Mouse (Mus musculus) MEL (cell line): ENCODE data around the gene Rtn1. TPM values are rescaled to one million over a fixed set of nuclear protein-coding genes. Genes with fewer than 3 reads are reported as not detected.

ENCODE experiments used
- DNase-seq: peaks from one replicate; pipeline ENCODE4 v3.0.0; 2011; ENCODE audit warnings: low read depth, low spot score
- H3K27ac ChIP-seq: 2 replicates; pipeline ENCODE4 v1.5.1; 2012; ENCODE audit warnings: low read depth, mild to moderate bottlenecking, control low read depth, low read length, moderate library complexity; ENCODE audit not compliant: control insufficient read depth
- H3K27me3 ChIP-seq, 2 experiments: fragments of 150-350 bp in 1 of 2; sonication (generic) in 1 of 2; 2 replicates each; pipeline ENCODE4 v1.6.1; 2012; ENCODE audit warnings: low read length in 2 of 2, mild to moderate bottlenecking in 2 of 2, improper control_type of control experiment in 1 of 2, moderate library complexity in 1 of 2; ENCODE audit not compliant: insufficient read depth in 2 of 2, control insufficient read depth in 1 of 2
- H3K36me3 ChIP-seq, 2 experiments: 2 replicates each; pipeline ENCODE4 v1.6.1; 2012 to 2014; ENCODE audit warnings: low read length in 2 of 2, improper control_type of control experiment in 1 of 2, inconsistent platforms in 1 of 2, mild to moderate bottlenecking in 1 of 2; ENCODE audit not compliant: insufficient read depth in 2 of 2, control insufficient read depth in 1 of 2
- H3K4me1 ChIP-seq, 2 experiments: fragments of 150-350 bp in 1 of 2; sonication (generic) in 1 of 2; 2 replicates each; pipeline ENCODE4 v1.6.1; 2012; ENCODE audit warnings: low read length in 2 of 2, improper control_type of control experiment in 1 of 2, mild to moderate bottlenecking in 1 of 2; ENCODE audit not compliant: insufficient read depth in 2 of 2, control insufficient read depth in 1 of 2
- H3K4me3 ChIP-seq, 2 experiments: fragments of 150-350 bp in 1 of 2; sonication (generic) in 1 of 2; 2 replicates each; pipeline ENCODE4 v1.5.1; 2012; ENCODE audit warnings: low read depth in 2 of 2, low read length in 2 of 2, mild to moderate bottlenecking in 2 of 2, moderate library complexity in 2 of 2, control low read depth in 1 of 2, improper control_type of control experiment in 1 of 2; ENCODE audit not compliant: control insufficient read depth in 1 of 2, insufficient read depth in 1 of 2
- H3K79me2 ChIP-seq: 2 replicates; pipeline ENCODE4 v1.6.1; 2012; ENCODE audit warnings: mild to moderate bottlenecking, low read length, moderate library complexity; ENCODE audit not compliant: control insufficient read depth, poor library complexity, insufficient read depth
- H3K9ac ChIP-seq: 2 replicates; pipeline ENCODE4 v1.6.1; 2012; ENCODE audit warnings: low read depth, mild to moderate bottlenecking, control low read depth, low read length, moderate library complexity; ENCODE audit not compliant: control insufficient read depth, poor library complexity, severe bottlenecking
- H3K9me3 ChIP-seq: fragments of 150-350 bp; sonication (generic); replicated peaks from 2 replicates; pipeline ENCODE4 v1.6.1; 2012; ENCODE audit warnings: mild to moderate bottlenecking, low read length, improper control_type of control experiment, moderate library complexity; ENCODE audit not compliant: insufficient read depth
- BHLHE40 ChIP-seq: IDR thresholded peaks from 2 replicates; pipeline ENCODE4 v1.6.1; 2012; ENCODE audit warnings: low read depth, mild to moderate bottlenecking, inconsistent platforms, low read length, improper control_type of control experiment, borderline replicate concordance
- CTCF ChIP-seq, 3 experiments: IDR thresholded peaks in 2 of 3; conservative IDR thresholded peaks in 1 of 3; 2 replicates each; pipeline ENCODE4 v1.5.1; 2011 to 2012; ENCODE audit warnings: low read length in 3 of 3, low read depth in 2 of 3, mild to moderate bottlenecking in 2 of 3, improper control_type of control experiment in 1 of 3, inconsistent platforms in 1 of 3, mixed read lengths in 1 of 3, moderate library complexity in 1 of 3; ENCODE audit not compliant: control insufficient read depth in 1 of 3, insufficient read depth in 1 of 3, poor library complexity in 1 of 3, severe bottlenecking in 1 of 3
- E2F4 ChIP-seq: IDR thresholded peaks from 2 replicates; pipeline ENCODE4 v1.6.1; 2011; ENCODE audit warnings: low read depth, low read length, improper control_type of control experiment, borderline replicate concordance
- ELF1 ChIP-seq: IDR thresholded peaks from 2 replicates; pipeline ENCODE4 v1.6.1; 2014; ENCODE audit warnings: low read depth, mild to moderate bottlenecking, inconsistent platforms, low read length, improper control_type of control experiment, moderate library complexity
- EP300 ChIP-seq, 2 experiments: IDR thresholded peaks; 2 replicates each; pipeline ENCODE4 v1.6.1; 2011; ENCODE audit warnings: improper control_type of control experiment in 2 of 2, low read length in 2 of 2, low read depth in 1 of 2, mild to moderate bottlenecking in 1 of 2
- ETS1 ChIP-seq: IDR thresholded peaks from 2 replicates; pipeline ENCODE4 v1.6.1; 2012; ENCODE audit warnings: low read depth, mild to moderate bottlenecking, inconsistent platforms, low read length, improper control_type of control experiment, moderate library complexity
- GABPA ChIP-seq: IDR thresholded peaks from 2 replicates; pipeline ENCODE4 v1.6.1; 2012; ENCODE audit warnings: low read depth, mild to moderate bottlenecking, inconsistent platforms, low read length, improper control_type of control experiment, moderate library complexity
- GATA1 ChIP-seq: IDR thresholded peaks from 2 replicates; pipeline ENCODE4 v1.6.1; 2011; ENCODE audit warnings: low read depth, low read length, improper control_type of control experiment
- HCFC1 ChIP-seq: IDR thresholded peaks from 2 replicates; pipeline ENCODE4 v1.6.1; 2012; ENCODE audit warnings: low read depth, mild to moderate bottlenecking, inconsistent platforms, low read length, improper control_type of control experiment, moderate library complexity
- JUND ChIP-seq: IDR thresholded peaks from 2 replicates; pipeline ENCODE4 v1.6.1; 2011; ENCODE audit warnings: low read depth, mild to moderate bottlenecking, improper control_type of control experiment, low read length
- MAFK ChIP-seq: IDR thresholded peaks from 2 replicates; pipeline ENCODE4 v1.6.1; 2011; ENCODE audit warnings: low read depth, mild to moderate bottlenecking, low read length, improper control_type of control experiment, borderline replicate concordance
- MEF2A ChIP-seq: IDR thresholded peaks from 2 replicates; pipeline ENCODE4 v1.6.1; 2014; ENCODE audit warnings: low read depth, mild to moderate bottlenecking, inconsistent platforms, low read length, improper control_type of control experiment; ENCODE audit not compliant: poor library complexity, insufficient replicate concordance, severe bottlenecking; ENCODE audit errors: extremely low read depth
- MYC ChIP-seq: IDR thresholded peaks from 2 replicates; pipeline ENCODE4 v1.6.1; 2011; ENCODE audit warnings: low read depth, mild to moderate bottlenecking, low read length, improper control_type of control experiment, moderate library complexity
- NRF1 ChIP-seq: IDR thresholded peaks from 2 replicates; pipeline ENCODE4 v1.6.1; 2014; ENCODE audit warnings: low read depth, mild to moderate bottlenecking, inconsistent platforms, low read length, improper control_type of control experiment, moderate library complexity; ENCODE audit not compliant: poor library complexity, insufficient read depth, severe bottlenecking
- POLR2A ChIP-seq, 2 experiments: IDR thresholded peaks; 2 replicates each; pipeline ENCODE4 v1.6.1; 2011 to 2012; ENCODE audit warnings: low read length in 2 of 2, mild to moderate bottlenecking in 2 of 2, control low read depth in 1 of 2, improper control_type of control experiment in 1 of 2, low read depth in 1 of 2, moderate library complexity in 1 of 2; ENCODE audit not compliant: control insufficient read depth in 1 of 2, insufficient read depth in 1 of 2, poor library complexity in 1 of 2
- RAD21 ChIP-seq: IDR thresholded peaks from 2 replicates; pipeline ENCODE4 v1.6.1; 2011; ENCODE audit warnings: mild to moderate bottlenecking, low read depth, low read length, improper control_type of control experiment
- SIN3A ChIP-seq: IDR thresholded peaks from 2 replicates; pipeline ENCODE4 v1.6.1; 2012; ENCODE audit warnings: low read length, improper control_type of control experiment, inconsistent platforms
- TAL1 ChIP-seq: IDR thresholded peaks from 2 replicates; pipeline ENCODE4 v1.6.1; 2012; ENCODE audit warnings: mild to moderate bottlenecking, inconsistent platforms, low read length, moderate library complexity, mixed read lengths
- TBP ChIP-seq: IDR thresholded peaks from 2 replicates; pipeline ENCODE4 v1.8.0; 2011; ENCODE audit warnings: low read depth, low read length, improper control_type of control experiment
- TCF12 ChIP-seq: IDR thresholded peaks from 2 replicates; pipeline ENCODE4 v1.6.1; 2014; ENCODE audit warnings: low read depth, mild to moderate bottlenecking, inconsistent platforms, low read length, improper control_type of control experiment, moderate library complexity
- USF1 ChIP-seq: IDR thresholded peaks from 2 replicates; pipeline ENCODE4 v1.6.1; 2014; ENCODE audit warnings: low read depth, mild to moderate bottlenecking, inconsistent platforms, low read length, improper control_type of control experiment, moderate library complexity
- USF2 ChIP-seq, 2 experiments: IDR thresholded peaks; 2 replicates each; pipeline ENCODE4 v1.6.1; 2011 to 2012; ENCODE audit warnings: improper control_type of control experiment in 2 of 2, low read length in 2 of 2, borderline replicate concordance in 1 of 2, inconsistent platforms in 1 of 2, low read depth in 1 of 2, mild to moderate bottlenecking in 1 of 2; ENCODE audit not compliant: insufficient read depth in 1 of 2
- ZC3H11A ChIP-seq: IDR thresholded peaks from 2 replicates; pipeline ENCODE4 v1.6.1; 2012; ENCODE audit warnings: low read depth, mild to moderate bottlenecking, inconsistent platforms, low read length, improper control_type of control experiment
- polyA plus RNA-seq, 2 experiments: library from polyadenylated mRNA; stranded (reverse) in 1 of 2; unstranded in 1 of 2; fragments of >175 nt in 1 of 2; fragments of >200 nt in 1 of 2; gene quantifications; 2 replicates each; pipeline versions ENCODE4 v1.2.1 to v1.2.4; 2012; ENCODE audit warnings: low replicate concordance in 2 of 2, low read depth in 1 of 2; ENCODE audit not compliant: insufficient read length in 2 of 2, insufficient read depth in 1 of 2, missing spikeins in 1 of 2
- total RNA-seq: library from RNA; depleted of rRNA; stranded (reverse); fragments of 300-350 nt; gene quantifications from 2 replicates; pipeline ENCODE4 v1.2.3, GENCODE M21; 2012

Rtn1 gene
- total and polyA plus RNA-seq, 3 experiments, result not detected

DNA sequence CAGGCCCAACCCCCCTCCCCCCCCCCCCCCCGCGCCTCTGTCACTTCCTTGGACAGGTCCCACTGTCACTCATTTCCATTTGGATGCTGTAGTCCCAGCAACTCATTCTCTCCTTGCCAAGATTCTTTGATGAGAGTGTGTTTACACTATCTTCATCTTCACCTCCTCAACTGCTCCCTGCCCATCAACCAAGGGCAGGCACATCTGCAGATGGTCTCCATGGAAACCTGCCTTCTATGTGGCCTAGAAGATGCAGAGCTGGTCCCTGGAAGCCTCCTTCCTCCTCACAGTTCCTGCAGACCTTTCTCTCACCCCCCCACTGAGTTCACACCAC, 42.8 kb downstream of the Rtn1 start:
- Histone ChIP-seq H3K27ac (no peak overlapping the region), H3K79me2 (no peaks in the 10 kb centered on the region)
- TF ChIP-seq CTCF (IDR thresholded peaks at IDR 0.05 in 2 of 3, conservative IDR thresholded peaks at IDR 0.05 in 1 of 3; ENCODE audit: control insufficient read depth in 1 of 3, insufficient read depth in 1 of 3, low read depth in 2 of 3, low read length in 3 of 3, poor library complexity in 1 of 3, severe bottlenecking in 1 of 3) (no peak), GABPA (no peak), POLR2A (IDR thresholded peaks at IDR 0.05; ENCODE audit: control insufficient read depth in 1 of 2, insufficient read depth in 1 of 2, low read depth in 1 of 2, low read length in 2 of 2, poor library complexity in 1 of 2) (no peak), JUND (no peak), EP300 (IDR thresholded peaks at IDR 0.05; ENCODE audit: low read depth in 1 of 2, low read length in 2 of 2) (no peak), MYC (no peak), RAD21 (no peak), USF2 (IDR thresholded peaks at IDR 0.05; ENCODE audit: borderline replicate concordance in 1 of 2, insufficient read depth in 1 of 2, low read depth in 1 of 2, low read length in 2 of 2) (no peak)
- TF ChIP-seq, all 39 proteins: peak for 0
- DNase-seq, result no peak
- H3K4me1 ChIP-seq, result no peaks in the 10 kb centered on the region
- no peak overlapping the region for H3K4me3 ChIP-seq
- no peaks in the 10 kb centered on the region for H3K9me3 ChIP-seq
- H3K36me3 ChIP-seq, result no peaks in the 10 kb centered on the region
- no peak overlapping the region for H3K9ac ChIP-seq
- no peaks in the 10 kb centered on the region for H3K27me3 ChIP-seq

- DNase-seq, result no peak
Measured at GRCm38 (mm10) chr12:72365231-72366103, 43.4 kb downstream of the Rtn1 start.

DNA sequence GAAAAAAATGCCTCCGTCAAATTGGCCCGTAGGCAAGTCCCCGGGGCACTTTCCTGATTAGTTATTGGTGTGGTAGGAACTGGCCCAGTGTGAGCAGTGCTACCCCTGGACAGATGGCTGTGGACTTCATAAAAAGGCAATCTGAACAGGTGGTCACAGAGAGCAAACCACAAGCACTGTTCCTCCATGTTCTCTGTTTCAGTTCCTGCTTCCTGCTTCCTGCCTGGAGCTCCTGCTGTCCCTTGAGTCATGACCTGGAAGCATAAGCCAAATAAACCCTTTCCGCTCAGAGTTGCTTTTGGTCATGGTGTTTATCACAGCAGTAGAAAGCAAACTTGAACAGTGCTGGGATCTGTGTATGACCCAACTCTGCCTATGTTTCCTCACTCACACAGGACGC, 44.3 kb downstream of the Rtn1 start:
- TF ChIP-seq HCFC1 (no peak), ETS1 (no peak), ELF1 (no peak), E2F4 (no peak), ZC3H11A (no peak), TCF12 (no peak), GABPA (no peak), NRF1 (no peak), GATA1 (no peak), CTCF (IDR thresholded peaks at IDR 0.05 in 2 of 3, conservative IDR thresholded peaks at IDR 0.05 in 1 of 3; ENCODE audit: control insufficient read depth in 1 of 3, insufficient read depth in 1 of 3, low read depth in 2 of 3, low read length in 3 of 3, poor library complexity in 1 of 3, severe bottlenecking in 1 of 3) (no peak), USF1 (no peak), BHLHE40 (no peak), SIN3A (no peak), EP300 (IDR thresholded peaks at IDR 0.05; ENCODE audit: low read depth in 1 of 2, low read length in 2 of 2) (no peak), RAD21 (no peak), MEF2A (no peak), POLR2A (IDR thresholded peaks at IDR 0.05; ENCODE audit: control insufficient read depth in 1 of 2, insufficient read depth in 1 of 2, low read depth in 1 of 2, low read length in 2 of 2, poor library complexity in 1 of 2) (no peak)
- TF ChIP-seq, all 39 proteins: peak for 0
- H3K9me3 ChIP-seq, result no peaks in the 10 kb centered on the region
- H3K9ac ChIP-seq, result no peak overlapping the region
- H3K27ac ChIP-seq, result no peak overlapping the region
- H3K4me1 ChIP-seq, result no peaks in the 10 kb centered on the region
- H3K4me3 ChIP-seq, result no peak overlapping the region
- H3K36me3 ChIP-seq, result no peaks in the 10 kb centered on the region
- DNase-seq, result no peak
- H3K27me3 ChIP-seq, result no peaks in the 10 kb centered on the region
- no peaks in the 10 kb centered on the region for H3K79me2 ChIP-seq

More at GRCm38 (mm10) chr12:72365231-72366103, 43.4 kb downstream of the Rtn1 start:
- Histone ChIP-seq H3K79me2 (no peaks in the 10 kb centered on the region), H3K27ac (no peak overlapping the region), H3K9me3 (no peaks in the 10 kb centered on the region), H3K4me1 (no peaks in the 10 kb centered on the region), H3K36me3 (no peaks in the 10 kb centered on the region), H3K9ac (no peak overlapping the region)
- TF ChIP-seq MEF2A (no peak), POLR2A (IDR thresholded peaks at IDR 0.05; ENCODE audit: control insufficient read depth in 1 of 2, insufficient read depth in 1 of 2, low read depth in 1 of 2, low read length in 2 of 2, poor library complexity in 1 of 2) (no peak), TBP (no peak), MAFK (no peak), SIN3A (no peak), TAL1 (no peak)
- TF ChIP-seq, all 39 proteins: peak for 0
- H3K27me3 ChIP-seq, result no peaks in the 10 kb centered on the region
- H3K4me3 ChIP-seq, result no peak overlapping the region
